Mouse (Mus musculus): ENCODE results near the gene Zfp369. TPM values are rescaled to one million over a fixed set of nuclear protein-coding genes. Genes with fewer than 3 reads are reported as not detected.

Gene Zfp369
- total and polyA plus RNA-seq, 2 experiments: 10.9 to 17.0 TPM

Other genes starting within 250 kb of the Zfp369 start
- not detected in 2 replicates for gene Spata31d1c, start 245.8 kb upstream of the Zfp369 start, total RNA-seq (2014; rRNA removed)
- gene Spata31d1c, start 245.8 kb upstream of the Zfp369 start, polyA plus RNA-seq (2012; rRNA removed): 0.02 TPM in 1 of 2 replicates, not detected in the other
- gene Prss47, start 226.1 kb upstream of the Zfp369 start, total RNA-seq (2014; rRNA removed): not detected in 2 replicates
- gene Prss47, start 226.1 kb upstream of the Zfp369 start, polyA plus RNA-seq (2012; rRNA removed): not detected in 2 replicates
- gene Mfsd14b, start 165.8 kb upstream of the Zfp369 start, total RNA-seq (2014; rRNA removed): 29.2 and 35.0 TPM in 2 replicates
- gene Mfsd14b, start 165.8 kb upstream of the Zfp369 start, polyA plus RNA-seq (2012; rRNA removed): 10.0 and 11.8 TPM in 2 replicates
- gene Olfr465-ps1, start 140.7 kb upstream of the Zfp369 start, total RNA-seq (2014; rRNA removed): not detected in 2 replicates
- gene Olfr465-ps1, start 140.7 kb upstream of the Zfp369 start, polyA plus RNA-seq (2012; rRNA removed): not detected in 2 replicates
- not detected in 2 replicates for gene Olfr466, start 128.6 kb upstream of the Zfp369 start, total RNA-seq (2014; rRNA removed)
- not detected in 2 replicates for gene Olfr466, start 128.6 kb upstream of the Zfp369 start, polyA plus RNA-seq (2012; rRNA removed)
- gene Nlrp4f, start 72.8 kb upstream of the Zfp369 start, total RNA-seq (2014; rRNA removed): not detected in 2 replicates
- gene Nlrp4f, start 72.8 kb upstream of the Zfp369 start, polyA plus RNA-seq (2012; rRNA removed): not detected in 2 replicates
- not detected in 2 replicates for gene Gm10775, start 19.3 kb upstream of the Zfp369 start, total RNA-seq (2014; rRNA removed)
- not detected in 2 replicates for gene Gm10775, start 19.3 kb upstream of the Zfp369 start, polyA plus RNA-seq (2012; rRNA removed)
- gene Gm10139, start 233.9 kb downstream of the Zfp369 start, total RNA-seq (2014; rRNA removed): not detected in 2 replicates
- not detected in 2 replicates for gene Gm10139, start 233.9 kb downstream of the Zfp369 start, polyA plus RNA-seq (2012; rRNA removed)